Mouse (Mus musculus): ENCODE data around the gene Olfml2a. TPM values are rescaled to one million over a fixed set of nuclear protein-coding genes. Genes with fewer than 3 reads are reported as not detected.

Olfml2a gene
- polyA plus RNA-seq, 2 experiments, result 0.07 to 0.10 TPM

DNA sequence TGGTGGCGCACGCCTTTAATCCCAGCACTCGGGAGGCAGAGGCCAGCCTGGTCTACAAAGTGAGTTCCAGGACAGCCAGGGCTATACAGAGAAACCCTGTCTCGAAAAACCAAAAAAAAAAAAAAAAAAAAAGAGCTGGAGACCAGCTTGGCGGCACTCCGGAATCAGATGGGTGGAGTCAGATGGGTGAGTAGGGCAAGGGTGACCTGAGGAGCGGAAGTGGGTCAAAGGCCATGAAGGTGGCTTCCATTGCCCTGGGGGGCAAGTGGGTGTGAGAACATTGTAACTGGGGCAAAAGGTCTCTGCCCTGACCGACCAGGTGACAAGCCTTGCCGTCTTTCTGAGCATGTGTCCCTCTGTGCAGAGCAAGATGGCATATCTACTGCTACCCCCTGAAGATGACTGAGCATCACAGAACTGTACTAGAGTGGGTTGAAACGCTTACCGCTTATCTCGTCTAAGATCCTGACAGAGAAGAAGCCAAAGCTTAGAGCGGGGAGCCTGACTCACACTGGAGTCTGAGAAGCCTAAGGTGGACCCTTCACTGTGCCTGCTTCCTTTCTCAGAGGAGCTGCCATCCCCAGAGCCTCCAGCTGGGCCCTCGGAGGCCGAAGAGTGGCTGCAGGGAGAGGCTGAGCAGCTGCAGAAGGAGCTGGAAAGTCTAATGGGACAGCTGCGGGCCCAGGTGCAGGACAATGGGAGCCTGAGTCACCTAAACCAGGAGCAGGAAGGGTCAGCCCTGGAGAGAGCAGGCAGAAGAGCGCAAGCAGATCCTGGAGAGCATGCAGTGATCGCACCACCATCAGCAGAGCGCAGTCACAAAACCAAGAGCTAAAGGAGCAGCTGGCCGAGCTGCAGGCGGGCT, 44.4 kb downstream of the Olfml2a start:
- Histone ChIP-seq H3K4me2 (ENCODE audit: low read depth) (no peak overlapping the region), H3K4me3 (ENCODE audit: insufficient read depth in 1 of 2, low read depth in 2 of 2, low read length in 2 of 2) (no peak overlapping the region), H3K36me3 (replicated peaks; ENCODE audit: control insufficient read depth, insufficient read depth, low read depth) (no peaks in the 10 kb centered on the region), H3K9ac (replicated peaks) (no peak overlapping the region), H3K9me3 (ENCODE audit: control insufficient read depth, low read length) (no peaks in the 10 kb centered on the region), H3K4me1 (replicated peaks; ENCODE audit: control insufficient read depth in 2 of 2, insufficient read depth in 2 of 2, low read length in 1 of 2) (peaks cover 5 to 6% of the 10 kb centered on the region in 2 experiments; a peak in 3 of 4 replicates), H3K27ac (no peak overlapping the region), H3K27me3 (ENCODE audit: control insufficient read depth, insufficient read depth, low read length) (no peaks in the 10 kb centered on the region; the same call in 1 of the 2 replicates)
- 69% methylated on average over 20 of the region's 21 CpGs for WGBS (ENCODE audit: insufficient replicate concordance)
- no peak for TF ChIP-seq CTCF (IDR thresholded peaks at IDR 0.05; ENCODE audit: low read depth)
- TF ChIP-seq EP300 (IDR thresholded peaks at IDR 0.05; ENCODE audit: low read depth), result no peak
- ATAC-seq (ENCODE audit: insufficient read depth), result no peak
- DNase-seq (ENCODE audit: low read depth in 3 of 3, low spot score in 3 of 3), result no peak

DNA sequence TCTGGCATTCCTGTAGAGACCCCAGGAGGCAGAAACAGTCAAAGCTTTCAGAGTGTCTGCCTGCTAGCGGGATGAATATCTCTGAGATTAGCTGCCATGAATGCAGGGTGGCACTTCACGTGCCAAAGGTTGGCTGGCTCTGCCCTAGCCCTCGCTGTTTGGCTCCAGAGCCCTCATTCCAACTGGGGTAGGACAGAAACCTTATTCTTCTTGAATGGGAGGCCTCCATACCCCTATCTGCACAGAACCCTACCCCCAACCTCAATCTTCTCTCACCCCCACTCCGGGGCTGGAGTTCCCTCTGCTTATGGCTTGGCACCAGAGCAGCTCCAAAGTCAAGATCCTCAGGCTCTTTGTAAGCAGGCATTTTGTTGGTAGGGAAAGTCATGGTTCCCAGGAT, 46.1 kb downstream of the Olfml2a start:
- DNase-seq (ENCODE audit: low read depth in 3 of 3, low spot score in 3 of 3) (no peak), ATAC-seq (ENCODE audit: insufficient read depth) (no peak)
- Histone ChIP-seq H3K9ac (replicated peaks) (no peak overlapping the region), H3K27me3 (ENCODE audit: control insufficient read depth, insufficient read depth, low read length) (no peaks in the 10 kb centered on the region; the same call in 1 of the 2 replicates), H3K36me3 (replicated peaks; ENCODE audit: control insufficient read depth, insufficient read depth, low read depth) (no peaks in the 10 kb centered on the region), H3K9me3 (ENCODE audit: control insufficient read depth, low read length) (no peaks in the 10 kb centered on the region), H3K4me3 (ENCODE audit: insufficient read depth in 1 of 2, low read depth in 2 of 2, low read length in 2 of 2) (no peak overlapping the region), H3K4me2 (ENCODE audit: low read depth) (no peak overlapping the region), H3K27ac (no peak overlapping the region), H3K4me1 (replicated peaks; ENCODE audit: control insufficient read depth in 2 of 2, insufficient read depth in 2 of 2, low read length in 1 of 2) (peaks cover 4 to 6% of the 10 kb centered on the region in 2 experiments; a peak in 3 of 4 replicates)
- TF ChIP-seq CTCF (IDR thresholded peaks at IDR 0.05; ENCODE audit: low read depth), result no peak
- TF ChIP-seq EP300 (IDR thresholded peaks at IDR 0.05; ENCODE audit: low read depth), result no peak
- 68% methylated on average over 4 of the region's 4 CpGs for WGBS (ENCODE audit: insufficient replicate concordance)

DNA sequence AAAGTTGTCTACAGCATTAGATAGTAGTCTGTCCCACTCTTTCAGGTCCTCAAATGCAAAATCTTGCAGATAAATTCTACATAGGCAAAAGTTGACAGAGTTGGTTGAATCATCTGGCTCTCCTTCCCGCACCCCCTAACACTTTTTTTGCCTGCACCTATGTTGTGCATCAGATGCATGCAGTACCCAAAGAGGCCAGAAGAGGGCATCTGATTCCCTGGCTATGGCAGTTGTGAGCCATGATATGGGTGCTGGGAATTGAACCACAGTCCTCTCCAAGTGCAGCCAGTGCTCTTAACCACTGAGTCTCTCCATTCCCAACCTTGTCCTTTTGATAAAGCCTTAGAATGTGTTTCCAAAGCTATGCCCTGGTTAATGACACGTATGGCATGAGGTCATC, 51.7 kb downstream of the Olfml2a start:
- Histone ChIP-seq H3K4me3 (ENCODE audit: insufficient read depth in 1 of 2, low read depth in 2 of 2, low read length in 2 of 2) (no peak overlapping the region), H3K36me3 (replicated peaks; ENCODE audit: control insufficient read depth, insufficient read depth, low read depth) (no peaks in the 10 kb centered on the region), H3K9ac (replicated peaks) (no peak overlapping the region), H3K27ac (no peak overlapping the region), H3K4me1 (replicated peaks; ENCODE audit: control insufficient read depth in 2 of 2, insufficient read depth in 2 of 2, low read length in 1 of 2) (peaks cover 7 to 8% of the 10 kb centered on the region in 2 experiments), H3K9me3 (ENCODE audit: control insufficient read depth, low read length) (peaks cover 4% of the 10 kb centered on the region), H3K4me2 (ENCODE audit: low read depth) (no peak overlapping the region), H3K27me3 (ENCODE audit: control insufficient read depth, insufficient read depth, low read length) (no peaks in the 10 kb centered on the region)
- peak; percentile 71 for TF ChIP-seq CTCF (IDR thresholded peaks at IDR 0.05; ENCODE audit: low read depth)
- TF ChIP-seq EP300 (IDR thresholded peaks at IDR 0.05; ENCODE audit: low read depth), result no peak
- no peak for DNase-seq (ENCODE audit: low read depth in 3 of 3, low spot score in 3 of 3)
- ATAC-seq (ENCODE audit: insufficient read depth), result no peak
- 93% methylated on average over 2 of the region's 2 CpGs for WGBS (ENCODE audit: insufficient replicate concordance)

DNA sequence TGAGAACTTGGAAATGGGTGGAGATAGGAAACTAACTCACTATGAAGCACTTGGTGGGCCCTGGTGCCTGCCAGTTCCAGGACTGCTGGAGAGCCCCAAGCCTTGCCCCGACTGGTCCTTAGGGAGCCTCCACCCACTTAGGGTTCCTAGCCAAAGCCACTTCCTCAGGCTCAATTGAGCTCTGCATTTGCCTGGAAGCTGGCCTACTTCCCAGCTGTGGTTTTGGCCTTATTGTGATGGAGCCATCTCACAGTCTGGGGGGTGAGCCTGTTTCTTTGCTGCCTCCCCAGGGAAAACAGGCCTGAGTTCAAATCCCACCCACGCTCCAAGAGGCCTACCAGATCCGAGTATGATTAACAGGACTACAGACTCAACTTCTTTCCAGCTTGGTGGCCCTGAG, 54.8 kb downstream of the Olfml2a start:
- Histone ChIP-seq H3K9me3 (ENCODE audit: control insufficient read depth, low read length) (peaks cover 4% of the 10 kb centered on the region), H3K27me3 (ENCODE audit: control insufficient read depth, insufficient read depth, low read length) (no peaks in the 10 kb centered on the region), H3K4me2 (ENCODE audit: low read depth) (no peak overlapping the region), H3K4me1 (replicated peaks; ENCODE audit: control insufficient read depth in 2 of 2, insufficient read depth in 2 of 2, low read length in 1 of 2) (peaks cover 13 to 17% of the 10 kb centered on the region in 2 experiments), H3K4me3 (ENCODE audit: insufficient read depth in 1 of 2, low read depth in 2 of 2, low read length in 2 of 2) (no peak overlapping the region), H3K27ac (no peak overlapping the region), H3K36me3 (replicated peaks; ENCODE audit: control insufficient read depth, insufficient read depth, low read depth) (no peaks in the 10 kb centered on the region), H3K9ac (replicated peaks) (no peak overlapping the region)
- TF ChIP-seq CTCF (IDR thresholded peaks at IDR 0.05; ENCODE audit: low read depth) (no peak), EP300 (IDR thresholded peaks at IDR 0.05; ENCODE audit: low read depth) (no peak)
- DNase-seq (ENCODE audit: low read depth in 3 of 3, low spot score in 3 of 3) (no peak), ATAC-seq (ENCODE audit: insufficient read depth) (no peak)
- WGBS (ENCODE audit: insufficient replicate concordance), result 54% methylated on average over 3 of the region's 3 CpGs

DNA sequence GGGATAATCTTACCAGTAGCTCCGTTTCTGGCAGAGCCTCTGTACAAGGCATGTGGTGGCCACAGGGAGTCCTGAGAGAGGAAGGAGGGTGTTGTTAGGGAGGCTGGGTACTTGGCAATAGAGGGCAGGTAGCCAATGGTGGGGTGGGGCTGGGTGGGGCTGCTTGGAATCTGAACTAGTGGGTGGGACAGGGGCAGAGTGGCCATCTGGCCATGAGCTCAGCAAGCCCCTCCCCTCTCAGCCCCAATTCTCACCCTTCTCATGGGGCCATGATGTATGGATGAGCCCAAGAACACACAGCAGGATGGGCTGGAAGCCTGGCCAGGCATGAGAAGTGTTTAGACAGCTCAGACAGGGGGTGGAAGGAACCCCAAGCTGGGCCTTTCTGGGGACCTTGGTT, 55.6 kb downstream of the Olfml2a start:
- 67% methylated on average over 1 of the region's 1 CpGs for WGBS (ENCODE audit: insufficient replicate concordance)
- Histone ChIP-seq H3K27me3 (ENCODE audit: control insufficient read depth, insufficient read depth, low read length) (no peaks in the 10 kb centered on the region), H3K9ac (replicated peaks) (no peak overlapping the region), H3K36me3 (replicated peaks; ENCODE audit: control insufficient read depth, insufficient read depth, low read depth) (no peaks in the 10 kb centered on the region), H3K4me3 (ENCODE audit: insufficient read depth in 1 of 2, low read depth in 2 of 2, low read length in 2 of 2) (no peak overlapping the region), H3K4me2 (ENCODE audit: low read depth) (no peak overlapping the region), H3K27ac (no peak overlapping the region), H3K4me1 (replicated peaks; ENCODE audit: control insufficient read depth in 2 of 2, insufficient read depth in 2 of 2, low read length in 1 of 2) (peaks cover 13 to 22% of the 10 kb centered on the region in 2 experiments), H3K9me3 (ENCODE audit: control insufficient read depth, low read length) (peaks cover 4% of the 10 kb centered on the region)
- DNase-seq (ENCODE audit: low read depth in 3 of 3, low spot score in 3 of 3), result no peak
- no peak for ATAC-seq (ENCODE audit: insufficient read depth)
- TF ChIP-seq CTCF (IDR thresholded peaks at IDR 0.05; ENCODE audit: low read depth) (no peak), EP300 (IDR thresholded peaks at IDR 0.05; ENCODE audit: low read depth) (no peak)

Measured in liver, embryonic 14.5 days (tissue).